16 mouse cellular contexts compared by ENCODE assay signal in the genomic region with DNA sequence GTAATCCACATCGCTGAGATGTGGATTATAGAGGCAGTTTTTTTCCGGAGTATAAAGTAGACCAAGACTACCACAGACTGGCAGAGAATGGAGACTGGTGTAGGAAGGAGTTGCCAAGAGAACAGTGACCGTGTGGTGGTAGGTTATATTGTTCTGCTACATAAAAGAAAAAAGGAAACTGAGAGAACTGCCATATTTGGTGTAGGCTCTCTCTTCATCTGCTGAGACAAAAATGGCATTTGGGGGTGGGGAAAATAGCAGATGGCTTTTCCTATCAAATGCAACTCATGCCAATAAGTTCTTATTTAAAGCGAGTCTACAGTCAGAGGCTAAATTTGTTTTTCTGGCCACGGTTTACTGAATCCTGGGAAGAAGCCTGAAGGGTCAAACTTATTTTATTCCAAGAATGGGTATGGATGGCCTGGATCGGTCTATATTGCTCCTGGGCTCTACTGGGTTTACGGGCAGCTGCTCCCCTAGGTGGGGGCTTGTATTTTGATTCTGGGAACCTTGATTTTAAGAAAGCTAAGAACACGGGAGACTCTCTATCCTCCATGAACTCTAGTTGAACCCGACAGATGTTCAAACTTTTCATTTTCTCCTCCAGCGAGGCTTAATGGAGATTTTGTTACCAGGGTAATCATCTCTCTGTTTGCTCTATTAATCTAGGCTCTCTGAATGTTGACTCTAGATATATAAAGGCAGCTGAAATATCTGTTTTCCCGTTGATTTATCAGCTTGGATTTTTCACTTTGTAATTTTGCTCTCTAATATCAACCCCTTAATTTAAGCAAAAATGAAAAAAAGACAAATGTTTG.
DNase-seq lines count a peak whose midpoint lies in the region; ATAC-seq lines count a peak whose summit lies in the region.
"Had no signal": no experiment of that assay in that cellular context is flagged by ENCODE, and none has a peak within 500 bp of the region (broad histone marks: within the 10 kb centered on the region; RNA-seq: fewer than 3 reads in every experiment).

No protein-coding gene starts in this region.

- no peaks in the 10 kb centered on the region for H3K27me3 ChIP-seq in forebrain, embryonic 14.5 days (replicated peaks; ENCODE audit: control insufficient read depth, insufficient read depth, low read length)
- H3K27me3 ChIP-seq in forebrain, embryonic 13.5 days = no peaks in the 10 kb centered on the region
- H3K27me3 ChIP-seq in neural tube, embryonic 15.5 days (replicated peaks) = no peaks in the 10 kb centered on the region
- H3K27me3 ChIP-seq: forebrain, embryonic 12.5 days; kidney, embryonic 15.5 days had no signal

- H3K27ac ChIP-seq in forebrain, embryonic 14.5 days (ENCODE audit: low read depth, low read length) = no peak overlapping the region
- no peak overlapping the region for H3K27ac ChIP-seq in forebrain, embryonic 13.5 days
- no peak overlapping the region for H3K27ac ChIP-seq in neural tube, embryonic 15.5 days (replicated peaks)
- H3K27ac ChIP-seq: forebrain, embryonic 12.5 days; kidney, embryonic 15.5 days; liver, embryonic 14.5 days had no signal

- no peak overlapping the region for H3K4me2 ChIP-seq in forebrain, embryonic 14.5 days (ENCODE audit: low read length)
- no peak overlapping the region for H3K4me2 ChIP-seq in forebrain, embryonic 13.5 days
- H3K4me2 ChIP-seq in neural tube, embryonic 15.5 days = no peak overlapping the region
- H3K4me2 ChIP-seq: forebrain, embryonic 12.5 days; kidney, embryonic 15.5 days had no signal

- ATAC-seq in forebrain, embryonic 14.5 days = no peak
- no peak for ATAC-seq in forebrain, embryonic 13.5 days
- peak; percentile 55; the same call in 1 of the 2 replicates for ATAC-seq in neural tube, embryonic 15.5 days (ENCODE audit: low FRiP score)
- ATAC-seq: hindbrain, embryonic 16.5 days had no signal

- no peaks in the 10 kb centered on the region for H3K4me1 ChIP-seq in forebrain, embryonic 14.5 days (ENCODE audit: control insufficient read depth, insufficient read depth, low read length)
- no peaks in the 10 kb centered on the region for H3K4me1 ChIP-seq in forebrain, embryonic 13.5 days
- no peaks in the 10 kb centered on the region for H3K4me1 ChIP-seq in neural tube, embryonic 15.5 days
- H3K4me1 ChIP-seq: forebrain, embryonic 12.5 days; kidney, embryonic 15.5 days had no signal

- H3K9me3 ChIP-seq in forebrain, embryonic 14.5 days (replicated peaks; ENCODE audit: control insufficient read depth, low read length) = no peaks in the 10 kb centered on the region
- H3K9me3 ChIP-seq in forebrain, embryonic 13.5 days (replicated peaks) = no peaks in the 10 kb centered on the region
- H3K9me3 ChIP-seq in neural tube, embryonic 15.5 days (replicated peaks) = no peaks in the 10 kb centered on the region
- H3K9me3 ChIP-seq: forebrain, embryonic 12.5 days; kidney, embryonic 15.5 days had no signal

- 78% methylated on average over 11 of the region's 11 CpGs for WGBS in forebrain, embryonic 14.5 days
- WGBS in forebrain, embryonic 13.5 days = 81% methylated on average over 11 of the region's 11 CpGs
- 68% methylated on average over 11 of the region's 11 CpGs for whole genome bisulfite sequencing in neural tube, embryonic 15.5 days

- peak; percentile 10 for DNase-seq in forebrain, embryonic 14.5 days (ENCODE audit: low spot score)
- DNase-seq in retina, adult 2 months (ENCODE audit: low read depth, low spot score) = peak; percentile 15
- no peak for DNase-seq in retina, postnatal 1 day
- peak; percentile 57 to 70 for DNase-seq in layer of hippocampus, adult 8-10 months (ENCODE audit: low spot score in 2 of 2)
- DNase-seq in ovary, postnatal 36 days (ENCODE audit: low spot score) = no peak
- DNase-seq in gastrocnemius, postnatal 10 days = no peak
- DNase-seq: adrenal gland, postnatal 25 days; cerebellum, adult 11-12 months; lung, postnatal 36 days; thymus, postnatal 36 days had no signal

- no peak overlapping the region for H3K4me3 ChIP-seq in forebrain, embryonic 14.5 days (ENCODE audit: low read depth, low read length)
- H3K4me3 ChIP-seq in forebrain, embryonic 13.5 days = no peak overlapping the region
- H3K4me3 ChIP-seq in neural tube, embryonic 15.5 days (replicated peaks) = no peak overlapping the region
- H3K4me3 ChIP-seq: forebrain, embryonic 12.5 days; kidney, embryonic 15.5 days had no signal

- H3K36me3 ChIP-seq in forebrain, embryonic 14.5 days (ENCODE audit: control insufficient read depth, insufficient read depth, low read length) = no peaks in the 10 kb centered on the region
- no peaks in the 10 kb centered on the region for H3K36me3 ChIP-seq in forebrain, embryonic 13.5 days (ENCODE audit: poor library complexity, severe bottlenecking)
- H3K36me3 ChIP-seq in neural tube, embryonic 15.5 days = no peaks in the 10 kb centered on the region
- H3K36me3 ChIP-seq: forebrain, embryonic 12.5 days; kidney, embryonic 15.5 days had no signal

- H3K9ac ChIP-seq in forebrain, embryonic 14.5 days (ENCODE audit: low read length) = no peak overlapping the region
- H3K9ac ChIP-seq in forebrain, embryonic 13.5 days = no peak overlapping the region
- no peak overlapping the region for H3K9ac ChIP-seq in neural tube, embryonic 15.5 days (replicated peaks)
- H3K9ac ChIP-seq: forebrain, embryonic 12.5 days; kidney, embryonic 15.5 days; liver, embryonic 14.5 days had no signal

Comparison
In these comparisons a context has a peak if more than half of its experiments do, and no peak if none do; other contexts are left out.
1. DNase-seq: peak in forebrain, embryonic 14.5 days (single experiment), retina, adult 2 months (single experiment) and layer of hippocampus, adult 8-10 months (2 of 2); none in retina, postnatal 1 day (single experiment), ovary, postnatal 36 days (single experiment) and gastrocnemius, postnatal 10 days (single experiment).